Mouse (Mus musculus): ENCODE measurements around the gene Sox14. TPM values are rescaled to one million over a fixed set of nuclear protein-coding genes. Genes with fewer than 3 reads are reported as not detected.

Gene Sox14
- polyA plus RNA-seq, 1 experiment from 2014 or later: not detected

DNA sequence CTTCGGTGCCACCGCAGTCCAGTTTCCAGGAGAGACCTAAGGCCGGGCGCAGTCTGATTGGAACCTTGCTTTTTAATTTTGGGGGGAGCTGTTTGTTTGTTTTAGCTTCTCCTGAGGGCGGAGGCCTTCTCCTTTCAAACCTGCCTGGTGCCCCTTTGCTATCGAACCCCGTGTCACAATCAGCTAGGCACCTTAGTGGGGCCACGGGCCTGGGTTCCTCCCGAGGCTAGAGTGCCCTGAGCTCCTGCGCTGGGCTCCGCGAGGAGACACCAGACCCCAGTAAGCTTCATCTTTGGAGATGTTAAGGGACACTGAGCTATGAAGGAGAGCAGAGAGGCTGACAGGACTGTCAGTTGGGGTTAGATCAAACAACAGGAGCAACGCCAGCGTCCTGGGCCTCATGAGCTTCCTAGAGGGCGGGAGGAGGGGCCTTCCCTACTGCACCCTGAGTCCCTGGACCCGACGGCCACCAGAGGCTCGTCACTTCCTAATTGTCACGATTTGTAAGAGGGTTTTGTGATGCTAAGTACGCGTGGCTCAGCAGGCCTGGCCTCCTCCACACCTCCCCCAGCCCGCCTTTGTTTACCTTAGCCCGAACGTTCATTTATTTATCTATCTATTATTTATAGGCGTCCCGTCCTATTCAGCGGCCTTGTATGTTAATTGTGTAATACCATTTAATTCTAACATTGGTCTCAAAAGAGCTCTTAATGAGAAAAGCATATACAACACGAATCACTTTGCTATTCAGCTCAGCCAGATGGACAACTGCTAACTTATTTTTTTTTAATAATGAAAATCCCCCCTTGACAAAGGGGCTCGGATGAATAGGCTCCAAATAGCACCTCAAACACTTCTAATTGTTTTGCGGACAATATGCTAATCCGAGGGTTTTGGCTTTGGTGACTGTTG is 3.5 kb downstream of the Sox14 start:
- Histone ChIP-seq H3K27ac (replicated peaks; ENCODE audit: low read depth, low read length) (no peak overlapping the region), H3K27me3 (replicated peaks; ENCODE audit: control insufficient read depth, insufficient read depth, low read length) (peaks cover 100% of the 10 kb centered on the region), H3K4me1 (ENCODE audit: control insufficient read depth, insufficient read depth, low read length) (no peaks in the 10 kb centered on the region; the same call in 1 of the 2 replicates), H3K9me3 (ENCODE audit: control insufficient read depth, low read length) (no peaks in the 10 kb centered on the region), H3K9ac (ENCODE audit: low read depth, low read length) (no peak overlapping the region), H3K4me2 (ENCODE audit: low read depth, low read length) (peak overlapping the region; percentile 41), H3K36me3 (ENCODE audit: control insufficient read depth, insufficient read depth, low read length) (no peaks in the 10 kb centered on the region), H3K4me3 (ENCODE audit: low read depth, low read length) (peak overlapping the region; percentile 23; the same call in 1 of the 2 replicates)
- no peak for ATAC-seq (ENCODE audit: low read depth)
- no peak for DNase-seq (ENCODE audit: low spot score)
- 3% methylated on average over 31 of the region's 31 CpGs for WGBS

DNA sequence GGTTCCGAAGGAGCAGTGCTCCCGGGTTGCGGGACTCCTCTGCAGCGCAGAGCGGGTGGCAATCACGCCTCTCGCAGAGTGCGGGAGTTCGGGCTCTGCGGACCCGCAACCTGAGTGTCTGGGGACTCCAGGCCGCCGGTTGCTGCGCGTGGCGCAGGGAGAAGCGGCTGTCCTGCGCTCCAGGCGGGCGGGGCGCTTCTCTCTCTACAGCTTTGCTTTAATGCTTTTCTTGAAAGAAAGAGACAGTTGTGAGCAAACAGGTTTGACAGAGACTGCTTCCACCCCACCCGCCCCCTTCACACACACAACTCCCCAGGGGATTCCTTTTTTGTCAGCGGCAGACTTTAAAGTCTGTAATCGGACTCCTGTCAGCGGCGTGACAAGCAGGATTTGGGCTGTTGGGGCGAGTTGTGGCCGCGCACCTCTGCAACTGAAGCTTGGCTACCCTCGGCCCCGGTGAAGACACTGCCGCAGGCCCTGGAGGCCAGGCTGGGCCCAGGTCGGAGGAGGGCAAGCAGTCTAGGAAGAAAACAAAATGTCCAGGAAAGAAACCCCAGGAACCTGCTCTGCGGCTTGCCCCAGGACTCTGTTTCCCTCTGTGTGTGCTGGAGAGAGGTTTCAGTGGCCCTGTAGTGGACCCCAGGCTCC is 4.3 kb downstream of the Sox14 start:
- H3K4me1 ChIP-seq (ENCODE audit: control insufficient read depth, insufficient read depth, low read length): no peaks in the 10 kb centered on the region; the same call in 1 of the 2 replicates
- peak; percentile 69; the same call in 1 of the 2 replicates for ATAC-seq (ENCODE audit: low read depth)

DNA sequence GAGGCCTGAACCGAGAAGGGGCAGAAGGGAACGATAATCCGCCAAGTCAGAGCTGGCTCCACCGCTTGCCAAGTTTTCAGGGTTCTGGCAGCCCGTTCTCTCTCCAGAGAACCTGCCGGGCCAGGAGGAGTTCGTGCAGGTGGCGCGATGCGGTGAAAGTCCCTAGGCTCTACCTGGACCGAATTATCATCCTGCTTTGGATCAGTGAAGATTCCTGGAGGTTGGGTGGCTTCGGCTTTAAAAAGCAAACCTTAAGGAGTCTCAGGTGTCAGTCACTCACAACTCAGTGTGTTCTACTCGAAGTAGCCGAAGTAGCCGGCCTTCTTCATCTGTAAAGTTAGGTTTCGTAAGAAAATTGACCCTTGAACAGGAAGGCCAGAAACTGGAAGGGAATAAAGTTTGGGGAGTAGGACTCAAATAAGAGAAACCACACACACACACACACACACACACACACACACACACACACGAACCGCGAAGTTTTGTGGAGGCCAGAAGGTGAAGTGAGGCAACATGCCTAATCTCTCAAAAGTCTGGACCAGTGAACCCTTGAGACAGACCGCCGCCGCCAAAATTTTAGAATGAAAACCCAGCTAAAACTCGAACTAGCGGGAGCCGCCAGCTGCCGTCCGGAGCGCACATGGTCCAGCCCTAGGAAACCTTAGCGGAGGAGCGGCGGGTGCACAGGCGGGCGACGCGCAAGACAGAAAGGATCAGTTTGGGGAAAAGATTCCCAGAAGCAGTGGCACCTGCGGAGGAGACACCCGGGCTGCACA is 5.0 kb downstream of the Sox14 start:
- Histone ChIP-seq H3K36me3 (ENCODE audit: control insufficient read depth, insufficient read depth, low read length) (no peaks in the 10 kb centered on the region), H3K4me1 (ENCODE audit: control insufficient read depth, insufficient read depth, low read length) (no peaks in the 10 kb centered on the region; the same call in 1 of the 2 replicates), H3K9me3 (ENCODE audit: control insufficient read depth, low read length) (no peaks in the 10 kb centered on the region), H3K4me2 (ENCODE audit: low read depth, low read length) (peak overlapping the region; percentile 41), H3K9ac (ENCODE audit: low read depth, low read length) (no peak overlapping the region), H3K4me3 (ENCODE audit: low read depth, low read length) (peak overlapping the region; percentile 23), H3K27ac (replicated peaks; ENCODE audit: low read depth, low read length) (no peak overlapping the region), H3K27me3 (replicated peaks; ENCODE audit: control insufficient read depth, insufficient read depth, low read length) (peaks cover 100% of the 10 kb centered on the region)
- peak; percentile 14; the same call in 1 of the 2 replicates for ATAC-seq (ENCODE audit: low read depth)
- DNase-seq (ENCODE audit: low spot score): no peak
- under 1% methylated on average over 33 of the region's 37 CpGs for WGBS

More for the DNA sequence above, 4.3 kb downstream of the Sox14 start:
- 2% methylated on average over 30 of the region's 34 CpGs for WGBS
- H3K9me3 ChIP-seq (ENCODE audit: control insufficient read depth, low read length): no peaks in the 10 kb centered on the region
- no peaks in the 10 kb centered on the region for H3K36me3 ChIP-seq (ENCODE audit: control insufficient read depth, insufficient read depth, low read length)
- peaks cover 100% of the 10 kb centered on the region for H3K27me3 ChIP-seq (replicated peaks; ENCODE audit: control insufficient read depth, insufficient read depth, low read length)
- H3K9ac ChIP-seq (ENCODE audit: low read depth, low read length): no peak overlapping the region
- DNase-seq (ENCODE audit: low spot score): peak; percentile 82
- peak overlapping the region; percentile 41 for H3K4me2 ChIP-seq (ENCODE audit: low read depth, low read length)
- H3K4me3 ChIP-seq (ENCODE audit: low read depth, low read length): peak overlapping the region; percentile 23
- H3K27ac ChIP-seq (replicated peaks; ENCODE audit: low read depth, low read length): no peak overlapping the region

DNA sequence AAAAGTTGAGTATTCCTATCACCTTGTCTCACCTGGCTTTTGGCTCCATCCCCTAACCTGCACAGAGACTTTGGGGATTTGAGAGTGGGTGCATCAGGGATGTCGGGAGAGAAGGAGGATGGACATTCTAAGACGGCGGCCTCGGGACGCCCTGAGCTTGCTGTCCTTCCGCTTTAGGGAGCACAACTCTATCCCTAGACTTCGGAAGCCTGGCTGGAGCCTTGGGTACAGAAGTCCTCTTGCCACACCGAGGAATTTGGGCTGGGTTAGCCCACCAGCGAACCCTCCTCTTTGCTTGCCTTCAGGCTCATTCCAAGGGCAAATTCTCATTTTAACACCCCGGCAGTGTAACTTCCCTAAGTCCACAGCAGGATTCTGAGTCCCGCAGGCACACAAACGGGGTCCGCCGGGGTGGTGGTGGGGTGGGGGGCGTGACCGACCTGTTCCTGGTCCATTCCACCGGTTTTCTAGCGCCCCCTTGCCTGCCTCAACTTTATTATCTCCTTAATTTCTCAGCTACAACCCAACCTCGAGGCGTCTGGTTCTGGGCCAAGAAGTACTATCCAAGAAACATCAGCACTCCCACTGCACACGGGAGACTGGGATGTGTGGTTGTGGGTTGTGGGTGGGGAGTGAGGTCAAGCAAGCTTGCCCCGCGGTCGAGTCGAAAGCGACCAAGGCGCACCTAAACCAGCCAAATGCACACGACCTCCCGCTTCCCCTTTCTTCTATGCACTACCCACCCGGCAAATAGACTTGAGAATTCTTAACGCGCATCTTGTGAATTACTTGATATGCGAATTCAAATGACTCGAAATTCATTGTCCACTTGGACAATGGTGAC is 5.8 kb downstream of the Sox14 start:
- Histone ChIP-seq H3K27me3 (replicated peaks; ENCODE audit: control insufficient read depth, insufficient read depth, low read length) (peaks cover 100% of the 10 kb centered on the region), H3K9me3 (ENCODE audit: control insufficient read depth, low read length) (no peaks in the 10 kb centered on the region), H3K4me3 (ENCODE audit: low read depth, low read length) (no peak overlapping the region), H3K27ac (replicated peaks; ENCODE audit: low read depth, low read length) (no peak overlapping the region), H3K4me2 (ENCODE audit: low read depth, low read length) (no peak overlapping the region), H3K36me3 (ENCODE audit: control insufficient read depth, insufficient read depth, low read length) (no peaks in the 10 kb centered on the region), H3K4me1 (ENCODE audit: control insufficient read depth, insufficient read depth, low read length) (no peaks in the 10 kb centered on the region), H3K9ac (ENCODE audit: low read depth, low read length) (no peak overlapping the region)
- no peak for ATAC-seq (ENCODE audit: low read depth)
- DNase-seq (ENCODE audit: low spot score): no peak
- under 1% methylated on average over 33 of the region's 34 CpGs for WGBS

DNA sequence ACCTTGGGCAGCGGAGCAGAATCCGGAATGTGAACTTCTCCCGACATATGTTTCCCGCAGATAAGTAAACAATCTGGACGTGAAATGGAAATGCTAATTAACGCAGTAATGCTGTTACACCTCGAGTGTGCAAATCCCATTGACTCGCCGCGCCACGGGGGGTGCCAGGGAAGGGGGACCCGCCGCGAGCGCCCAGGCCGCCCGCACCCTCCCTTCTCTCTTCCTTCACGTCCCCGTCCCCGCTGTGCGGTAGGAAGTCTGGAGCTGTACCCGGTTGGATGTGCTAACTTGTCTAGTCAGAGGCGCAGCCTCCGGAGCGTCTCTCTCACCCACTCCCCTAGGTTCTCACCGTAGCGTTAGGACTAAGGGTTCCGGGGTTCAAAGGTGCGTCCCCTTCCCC is 6.7 kb downstream of the Sox14 start:
- H3K36me3 ChIP-seq (ENCODE audit: control insufficient read depth, insufficient read depth, low read length): no peaks in the 10 kb centered on the region
- WGBS: 1% methylated on average over 20 of the region's 29 CpGs
- ATAC-seq (ENCODE audit: low read depth) (no peak), DNase-seq (ENCODE audit: low spot score) (no peak)
- H3K9me3 ChIP-seq (ENCODE audit: control insufficient read depth, low read length): no peaks in the 10 kb centered on the region
- H3K4me1 ChIP-seq (ENCODE audit: control insufficient read depth, insufficient read depth, low read length): no peaks in the 10 kb centered on the region
- peak overlapping the region; percentile 25 for H3K4me3 ChIP-seq (ENCODE audit: low read depth, low read length)
- H3K27ac ChIP-seq (replicated peaks; ENCODE audit: low read depth, low read length): no peak overlapping the region
- peak overlapping the region; percentile 46 for H3K4me2 ChIP-seq (ENCODE audit: low read depth, low read length)
- H3K9ac ChIP-seq (ENCODE audit: low read depth, low read length): no peak overlapping the region
- peaks cover 98% of the 10 kb centered on the region for H3K27me3 ChIP-seq (replicated peaks; ENCODE audit: control insufficient read depth, insufficient read depth, low read length)

DNA sequence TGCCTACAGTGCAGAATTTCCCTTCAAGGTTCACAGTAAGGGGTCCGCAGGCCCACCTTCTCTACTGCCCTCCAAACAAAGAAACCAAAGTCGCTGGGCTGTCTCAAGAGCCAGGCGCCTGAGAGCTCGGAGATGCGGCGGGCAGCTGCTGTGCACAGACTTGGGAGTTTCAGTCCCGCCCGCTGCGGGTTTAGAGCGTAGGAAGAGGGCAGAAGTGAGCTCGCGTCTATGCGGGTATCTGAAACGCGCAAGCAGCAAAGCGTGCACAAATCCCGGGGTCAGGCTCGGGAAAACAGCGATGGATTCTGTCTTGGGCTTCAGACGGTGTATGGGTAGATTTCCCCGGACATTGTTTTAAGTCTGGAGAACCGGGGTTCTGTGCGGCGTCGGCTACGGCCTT is 7.4 kb downstream of the Sox14 start:
- H3K9ac ChIP-seq (ENCODE audit: low read depth, low read length): 0 out of 2 replicates have a peak overlapping the region, but pooled peaks have one; percentile 38
- DNase-seq (ENCODE audit: low spot score) (peak; percentile 71), ATAC-seq (ENCODE audit: low read depth) (peak; percentile 35; the same call in 1 of the 2 replicates)
- H3K36me3 ChIP-seq (ENCODE audit: control insufficient read depth, insufficient read depth, low read length): no peaks in the 10 kb centered on the region
- peaks cover 98% of the 10 kb centered on the region for H3K27me3 ChIP-seq (replicated peaks; ENCODE audit: control insufficient read depth, insufficient read depth, low read length)
- peak overlapping the region; percentile 25 for H3K4me3 ChIP-seq (ENCODE audit: low read depth, low read length)
- H3K9me3 ChIP-seq (ENCODE audit: control insufficient read depth, low read length): no peaks in the 10 kb centered on the region
- 0% methylated on average over 26 of the region's 26 CpGs for WGBS
- no peaks in the 10 kb centered on the region for H3K4me1 ChIP-seq (ENCODE audit: control insufficient read depth, insufficient read depth, low read length)
- H3K27ac ChIP-seq (replicated peaks; ENCODE audit: low read depth, low read length): no peak overlapping the region
- peak overlapping the region; percentile 46 for H3K4me2 ChIP-seq (ENCODE audit: low read depth, low read length)

DNA sequence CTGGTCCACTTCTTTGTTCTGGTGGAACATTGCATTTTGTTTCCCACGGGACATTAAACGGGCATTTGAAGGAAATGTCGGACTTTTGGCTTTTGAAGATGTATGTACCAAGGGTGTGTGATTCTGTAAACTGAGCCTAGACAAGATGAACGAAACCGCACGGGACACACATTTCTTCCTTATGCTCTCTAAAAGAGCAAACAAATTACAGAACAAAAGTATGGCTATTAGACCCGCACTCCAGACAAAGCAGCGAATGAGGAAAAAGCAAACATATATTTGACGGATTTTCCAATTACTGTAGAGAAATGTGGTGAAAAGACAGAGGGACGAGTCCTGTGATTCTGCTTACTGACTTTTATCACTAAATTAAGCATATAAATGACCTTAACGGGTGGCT is 7.9 kb downstream of the Sox14 start:
- Histone ChIP-seq H3K4me1 (ENCODE audit: control insufficient read depth, insufficient read depth, low read length) (no peaks in the 10 kb centered on the region), H3K4me2 (ENCODE audit: low read depth, low read length) (no peak overlapping the region), H3K36me3 (ENCODE audit: control insufficient read depth, insufficient read depth, low read length) (no peaks in the 10 kb centered on the region), H3K27ac (replicated peaks; ENCODE audit: low read depth, low read length) (no peak overlapping the region), H3K9ac (ENCODE audit: low read depth, low read length) (no peak overlapping the region), H3K9me3 (ENCODE audit: control insufficient read depth, low read length) (no peaks in the 10 kb centered on the region), H3K27me3 (replicated peaks; ENCODE audit: control insufficient read depth, insufficient read depth, low read length) (peaks cover 97% of the 10 kb centered on the region), H3K4me3 (ENCODE audit: low read depth, low read length) (no peak overlapping the region)
- 3% methylated on average over 11 of the region's 11 CpGs for WGBS
- ATAC-seq (ENCODE audit: low read depth): no peak
- no peak for DNase-seq (ENCODE audit: low spot score)

Measured in embryonic facial prominence, embryonic 14.5 days (tissue).